Mouse (Mus musculus): ENCODE results near the gene Alox12.

- TF ChIP-seq GATA1 (IDR thresholded peaks at IDR 0.05; ENCODE audit: low read length), result no peak
- TF ChIP-seq TAL1 (IDR thresholded peaks at IDR 0.05; ENCODE audit: low read length), result no peak
These were observed 37.1 kb downstream of the Alox12 start for GRCm38 (mm10) chr11:70218039-70218438.

All from erythroblast, embryonic 14.5 days (primary cell).